Mouse (Mus musculus) layer of hippocampus, postnatal 14 days (tissue): Measurements from ENCODE around the gene Acad12. TPM values are rescaled to one million over a fixed set of nuclear protein-coding genes. Genes with fewer than 3 reads are reported as not detected.
"Not testable (repeated sequence)": the region's sequence is repeated elsewhere in the genome, so short reads cannot be mapped to it uniquely, and the experiment has no call there.

Experiments used
- DNase-seq, 2 experiments: peaks; one replicate each; pipeline ENCODE4 v3.0.0; 2021 to 2022; ENCODE audit warnings: low spot score in 2 of 2, mixed read lengths in 1 of 2
- total RNA-seq, 2 experiments: library from RNA; stranded (reverse); gene quantifications; 2 replicates each; pipeline ENCODE4 v1.2.3; 2021

Gene Acad12
- total RNA-seq, 2 experiments from 2014 or later: 4.7 to 4.9 TPM

DNA sequence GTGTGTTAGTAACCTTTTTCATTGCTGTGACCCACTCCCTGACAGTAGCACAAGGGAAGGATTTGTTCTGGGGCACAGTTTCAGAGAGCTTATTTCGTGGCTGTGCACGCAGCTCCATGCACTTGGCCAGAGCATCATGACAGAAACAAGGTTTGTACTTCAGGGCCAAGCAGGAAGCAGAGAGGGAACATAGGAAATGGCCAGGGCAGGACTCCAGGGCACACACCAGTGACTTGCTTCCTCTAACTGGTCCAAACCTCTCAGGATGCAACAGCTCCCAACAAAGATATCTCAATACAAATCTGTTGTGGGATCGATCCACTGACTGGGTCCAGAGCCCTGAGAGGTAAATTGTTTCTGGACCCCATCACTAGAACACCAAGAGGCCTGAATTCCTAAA, 3.8 kb downstream of the Acad12 start:
- not testable (repeated sequence) for DNase-seq

DNA sequence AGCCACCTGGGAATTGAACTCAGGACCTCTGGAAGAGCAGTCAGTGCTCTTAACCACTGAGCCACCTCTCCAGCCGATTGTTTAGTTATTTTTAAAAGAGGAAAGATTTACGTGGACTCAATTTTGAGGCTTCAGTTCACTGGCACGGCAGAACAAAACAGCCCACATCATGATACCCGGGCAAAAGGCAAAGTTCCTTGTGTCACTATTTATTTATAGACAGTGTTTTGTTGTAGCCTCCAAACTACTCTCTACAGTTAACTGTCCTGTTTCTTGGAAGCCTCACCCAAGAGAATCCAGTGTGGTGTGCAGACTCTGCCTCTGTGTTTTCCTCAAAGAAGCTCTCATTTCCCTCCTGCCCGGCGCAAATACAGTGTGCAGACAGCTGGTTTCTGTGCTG, 6.7 kb downstream of the Acad12 start:
- DNase-seq: no peak

GRCm38 (mm10) chr5:121609556-121610135, 9.1 kb downstream of the Acad12 start:
- not testable (repeated sequence) for DNase-seq

GRCm38 (mm10) chr5:121606151-121606550, 12.6 kb downstream of the Acad12 start:
- peak; percentile 61 to 68 for DNase-seq

- not testable (repeated sequence) for DNase-seq
These were observed 14.9 kb downstream of the Acad12 start for GRCm38 (mm10) chr5:121603815-121604214.

- peak; percentile 80 to 91 for DNase-seq
These were observed 17.0 kb downstream of the Acad12 start for GRCm38 (mm10) chr5:121601547-121602299.

- DNase-seq: no peak
These were observed 19.7 kb downstream of the Acad12 start for GRCm38 (mm10) chr5:121598871-121599610.

- no peak for DNase-seq
These were observed 20.7 kb downstream of the Acad12 start for GRCm38 (mm10) chr5:121597991-121598537.

GRCm38 (mm10) chr5:121597332-121597731, 21.4 kb downstream of the Acad12 start:
- DNase-seq: no peak

- no peak for DNase-seq
These were observed 22.5 kb downstream of the Acad12 start for GRCm38 (mm10) chr5:121596226-121596625.

GRCm38 (mm10) chr5:121595758-121596157, 23.0 kb downstream of the Acad12 start:
- DNase-seq: no peak

GRCm38 (mm10) chr5:121594714-121595313, 23.9 kb downstream of the Acad12 start:
- no peak for DNase-seq

GRCm38 (mm10) chr5:121593451-121594401, 25.0 kb downstream of the Acad12 start, which contains the start of gene Aldh2:
TSS of gene Aldh2 (minus strand) at chr5:121593824.
- DNase-seq: peak; percentile 63 to 76

DNA sequence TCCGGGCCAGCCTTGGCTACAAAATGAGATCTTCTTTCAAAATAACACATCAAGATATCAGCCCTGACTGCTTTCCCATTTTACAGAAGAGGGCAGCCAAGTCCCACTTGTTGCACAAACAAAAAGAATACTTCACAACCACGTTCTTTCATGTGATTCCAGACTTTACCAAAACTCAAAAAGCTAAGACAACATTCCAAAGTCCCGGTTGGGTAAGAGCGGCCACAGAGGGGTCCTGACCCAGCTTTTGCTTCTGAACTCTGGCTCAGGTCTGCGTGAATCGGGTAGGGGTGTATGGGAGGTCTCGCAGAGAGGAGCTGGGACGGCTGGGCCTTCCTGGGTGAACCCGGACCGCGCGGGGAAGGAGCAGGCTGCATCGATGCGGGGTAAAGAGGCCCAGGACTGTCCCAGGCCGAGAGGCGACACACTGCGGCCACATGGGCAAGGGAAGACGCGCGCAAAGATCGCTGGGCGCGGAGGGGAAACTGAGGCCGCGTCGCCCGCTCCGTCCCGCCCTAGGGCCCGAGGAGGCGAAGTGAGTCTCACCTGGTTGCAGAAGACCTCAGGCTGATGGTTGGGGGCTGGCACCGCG, 25.8 kb downstream of the Acad12 start:
- peak in 1 of 2 experiments; percentile 21 for DNase-seq

DNA sequence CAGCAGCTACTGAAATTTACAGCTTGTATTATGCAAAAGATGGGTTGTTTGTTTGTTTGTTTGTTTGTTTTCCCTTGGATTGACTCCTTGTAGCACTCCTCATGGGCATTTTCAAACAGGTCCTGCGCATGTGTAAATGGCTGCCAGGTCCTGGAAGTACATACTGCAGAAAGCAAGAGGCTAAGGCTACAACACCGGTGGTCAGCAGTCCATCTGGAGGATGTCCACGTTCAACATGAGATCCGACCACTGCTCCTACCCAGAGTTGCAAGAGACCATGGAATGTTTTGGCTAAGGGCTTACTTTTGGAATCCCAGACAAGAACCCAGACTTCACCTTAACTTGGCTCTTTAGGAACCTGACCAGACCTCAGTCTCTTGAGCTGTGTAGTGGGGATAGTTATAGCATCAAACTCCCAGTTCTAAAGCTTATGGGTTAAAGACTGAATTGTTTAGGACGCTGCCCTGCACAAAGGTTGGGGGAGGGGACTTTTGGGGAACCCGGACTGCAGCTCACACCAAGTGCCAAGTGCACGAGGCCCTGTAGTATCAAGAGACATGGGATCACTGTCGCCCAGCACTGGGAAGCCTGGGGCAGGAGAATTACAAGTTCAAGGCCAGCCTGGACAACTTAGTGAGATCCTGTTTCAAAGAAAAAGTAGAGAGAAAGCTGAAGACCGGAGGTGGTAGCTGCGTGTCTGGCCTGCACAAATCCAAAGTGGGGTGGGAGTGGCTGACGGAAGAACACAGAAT, 26.5 kb downstream of the Acad12 start:
- no peak for DNase-seq

DNA sequence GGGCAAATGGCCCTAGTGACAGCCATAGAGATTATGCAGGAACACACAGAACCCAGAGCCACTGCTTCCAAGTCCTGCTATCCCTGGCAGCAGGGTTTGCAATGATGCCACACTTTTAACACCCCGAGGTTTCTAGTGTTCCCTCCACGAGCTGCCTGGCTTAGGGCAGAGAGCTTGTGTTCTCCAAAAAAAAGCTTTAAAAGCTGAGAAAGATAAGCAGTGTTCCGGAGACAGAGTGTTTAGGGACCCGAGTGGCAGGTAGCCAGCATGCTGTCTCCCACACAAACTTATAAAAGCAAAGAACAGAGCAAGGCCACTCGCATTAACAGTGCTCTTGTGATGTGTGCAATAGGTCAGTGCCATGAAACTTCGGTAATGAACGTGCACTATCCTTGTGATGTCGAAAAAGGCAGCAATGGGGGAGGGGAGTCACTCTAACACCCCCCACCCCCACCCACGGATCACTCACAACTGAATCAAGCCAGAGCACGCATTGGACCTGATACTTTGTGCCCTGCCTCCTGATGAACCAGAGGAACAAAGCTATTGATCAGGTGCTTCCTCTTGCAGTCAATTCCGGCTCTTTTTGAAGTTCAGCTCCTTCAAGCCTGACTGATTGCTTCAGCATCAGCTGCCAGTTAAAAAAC, 27.2 kb downstream of the Acad12 start:
- no peak for DNase-seq

- no peak for DNase-seq
These were observed 28.8 kb downstream of the Acad12 start for GRCm38 (mm10) chr5:121589928-121590327.

- peak; percentile 40 to 57 for DNase-seq
These were observed 32.2 kb downstream of the Acad12 start for GRCm38 (mm10) chr5:121586400-121587039.
